Mouse (Mus musculus) brain, embryonic 14.5 days (tissue): Measurements from ENCODE around the gene Commd1. TPM values are rescaled to one million over a fixed set of nuclear protein-coding genes. Genes with fewer than 3 reads are reported as not detected.

Experiments
- DNase-seq: peaks from one replicate; pipeline ENCODE4 v3.0.0-alpha.2; 2011; ENCODE audit warnings: low read depth
- CTCF ChIP-seq: fragments of 200-500 bp; IDR thresholded peaks from 2 replicates; pipeline ENCODE4 v1.5.1; 2012; ENCODE audit warnings: inconsistent platforms, mild to moderate bottlenecking, moderate library complexity, borderline replicate concordance; ENCODE audit not compliant: insufficient read depth, insufficient read length; ENCODE audit errors: extremely low read depth
- POLR2A ChIP-seq: fragments of 200-500 bp; IDR thresholded peaks from 2 replicates; pipeline ENCODE4 v1.6.1; 2012; ENCODE audit warnings: mild to moderate bottlenecking, inconsistent platforms, borderline replicate concordance; ENCODE audit not compliant: poor library complexity, insufficient read depth, insufficient read length, severe bottlenecking; ENCODE audit errors: extremely low read depth
- polyA plus RNA-seq: library from polyadenylated mRNA; depleted of rRNA; stranded (reverse); fragments of >200 nt; gene quantifications from 2 replicates; pipeline ENCODE4 v1.2.3, GENCODE M21; 2012

Gene Commd1
- polyA plus RNA-seq, 1 experiment = 57.5 TPM

DNA sequence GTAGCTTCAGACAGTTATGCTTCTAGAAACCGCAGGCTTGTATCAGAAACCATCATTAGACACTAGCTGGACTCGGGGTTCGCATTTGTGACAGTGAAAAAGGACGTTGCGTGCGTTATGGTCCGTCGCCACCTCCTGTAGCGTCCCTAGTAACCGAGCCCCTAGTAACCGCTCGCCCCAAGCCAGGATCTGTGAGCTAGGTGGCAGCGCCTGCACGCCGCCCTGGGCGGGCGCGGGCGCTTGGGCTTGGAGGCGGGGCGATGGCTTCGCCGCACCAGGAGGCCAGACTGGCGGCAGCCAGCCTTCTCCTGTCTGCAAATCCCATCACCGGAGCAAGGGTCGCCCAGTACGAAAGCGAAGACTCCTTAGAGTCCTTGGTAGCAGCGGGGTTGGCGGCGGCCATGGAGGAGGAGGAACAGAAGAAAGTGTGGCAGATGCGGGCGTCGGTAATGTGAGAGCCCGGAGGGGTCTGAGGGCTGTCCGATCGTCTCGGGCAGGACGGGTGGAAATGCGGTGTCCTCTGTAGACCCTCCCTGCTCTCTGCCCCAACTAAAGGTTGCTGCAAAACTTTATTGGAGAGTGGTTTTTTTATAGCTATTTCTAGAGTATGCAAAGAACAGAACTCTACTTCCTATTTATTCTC lies 26.1 kb upstream of the Commd1 start:
- DNase-seq = peak; percentile 96
- TF ChIP-seq POLR2A (peak; percentile 53; the same call in 1 of the 2 replicates), CTCF (no peak)

GRCm38 (mm10) chr11:23007481-23008180 lies 25.4 kb upstream of the Commd1 start, which contains the start of gene Fam161a:
TSS of gene Fam161a (plus strand) at chr11:23007531.
- DNase-seq = peak; percentile 98
- TF ChIP-seq POLR2A (peak; percentile 22; the same call in 1 of the 2 replicates), CTCF (no peak)

DNA sequence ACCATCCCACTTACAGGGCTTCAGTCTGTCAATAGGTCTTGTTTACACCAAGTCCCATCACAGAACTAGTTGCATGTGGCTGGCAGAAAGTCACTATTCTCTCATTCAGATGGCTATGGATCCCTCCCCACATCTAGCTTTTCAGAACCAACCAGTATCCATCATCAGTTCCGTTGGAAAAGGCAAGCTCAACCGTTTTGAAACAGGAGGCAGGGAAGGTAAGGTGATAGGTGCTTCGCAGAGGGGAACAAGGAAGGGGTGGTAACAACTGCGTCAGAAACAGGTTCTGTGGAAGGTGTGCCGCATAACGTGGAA lies 24.9 kb upstream of the Commd1 start:
- no peak for TF ChIP-seq CTCF
- no peak for TF ChIP-seq POLR2A
- DNase-seq = no peak

DNA sequence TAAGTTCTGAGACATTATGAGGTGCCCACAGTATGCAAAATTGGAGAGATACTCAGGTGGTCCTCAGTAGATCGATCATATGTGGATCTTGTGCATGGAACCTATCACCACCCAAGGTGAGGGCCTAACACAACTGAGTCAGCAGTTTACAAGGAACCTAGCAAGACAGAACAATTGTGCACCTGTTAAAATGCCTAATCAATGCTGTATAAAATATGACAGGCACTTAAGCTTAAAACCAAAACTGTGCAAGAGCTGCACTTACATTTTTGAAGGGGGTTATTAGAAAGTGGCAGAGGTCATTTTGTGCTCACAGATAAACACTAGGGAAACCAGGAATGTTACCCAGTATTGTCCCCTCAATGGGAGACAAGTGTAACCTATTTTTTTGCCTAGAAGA lies 23.1 kb upstream of the Commd1 start:
- no peak for TF ChIP-seq POLR2A
- no peak for TF ChIP-seq CTCF
- no peak for DNase-seq

- DNase-seq = no peak
- TF ChIP-seq POLR2A = no peak
- TF ChIP-seq CTCF = no peak
These were observed 16.1 kb upstream of the Commd1 start for GRCm38 (mm10) chr11:22998308-22998707.

DNA sequence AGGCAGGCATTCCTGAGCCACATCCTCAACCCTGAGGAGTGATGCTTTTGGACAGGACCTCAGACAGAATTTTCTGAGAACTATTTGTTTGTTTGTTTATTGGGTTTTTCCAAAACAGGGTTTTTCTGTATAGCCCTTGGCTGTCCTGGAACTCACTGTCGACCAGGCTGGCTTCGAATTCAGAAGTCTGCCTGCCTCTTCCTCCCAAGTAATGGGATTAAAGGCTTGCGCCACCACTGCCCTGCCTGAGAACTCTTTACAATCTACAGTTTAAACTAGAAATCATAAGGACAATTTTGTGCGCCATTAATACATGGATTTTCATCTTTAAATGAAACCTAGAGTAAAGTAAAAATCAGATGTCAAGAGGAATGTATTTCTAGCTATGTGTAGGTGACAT lies 13.3 kb upstream of the Commd1 start:
- TF ChIP-seq CTCF (no peak), POLR2A (no peak)
- no peak for DNase-seq

DNA sequence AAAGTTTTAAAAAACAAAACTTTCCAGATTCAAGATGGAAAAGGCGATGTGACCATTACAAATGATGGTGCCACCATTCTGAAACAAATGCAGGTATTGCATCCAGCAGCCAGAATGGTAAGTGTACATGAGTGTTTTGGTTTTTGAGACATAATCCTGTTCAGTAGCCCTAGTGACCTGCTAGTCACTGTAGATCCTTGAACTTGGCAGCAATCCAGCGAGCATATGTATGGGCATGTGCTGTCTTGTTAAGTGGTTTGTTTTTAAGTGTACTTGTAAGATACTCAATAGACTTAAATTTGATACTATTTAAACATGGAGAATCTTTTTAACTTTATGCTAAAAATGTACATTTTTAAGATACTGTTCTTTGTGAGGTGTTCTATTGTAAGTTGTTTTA lies 12.1 kb upstream of the Commd1 start:
- TF ChIP-seq CTCF (no peak), POLR2A (no peak)
- DNase-seq = peak; percentile 37

- DNase-seq = no peak
These were observed 9.1 kb upstream of the Commd1 start for GRCm38 (mm10) chr11:22991218-22991835.

GRCm38 (mm10) chr11:22990393-22991126 lies 8.4 kb upstream of the Commd1 start, which contains the start of gene Cct4:
TSS of gene Cct4 (plus strand) at chr11:22990519.
- peak; percentile 98 for DNase-seq
- TF ChIP-seq CTCF = no peak
- TF ChIP-seq POLR2A = peak; percentile 87

More at GRCm38 (mm10) chr11:22991218-22991835, 9.1 kb upstream of the Commd1 start:
- no peak for TF ChIP-seq CTCF
- no peak for TF ChIP-seq POLR2A

DNA sequence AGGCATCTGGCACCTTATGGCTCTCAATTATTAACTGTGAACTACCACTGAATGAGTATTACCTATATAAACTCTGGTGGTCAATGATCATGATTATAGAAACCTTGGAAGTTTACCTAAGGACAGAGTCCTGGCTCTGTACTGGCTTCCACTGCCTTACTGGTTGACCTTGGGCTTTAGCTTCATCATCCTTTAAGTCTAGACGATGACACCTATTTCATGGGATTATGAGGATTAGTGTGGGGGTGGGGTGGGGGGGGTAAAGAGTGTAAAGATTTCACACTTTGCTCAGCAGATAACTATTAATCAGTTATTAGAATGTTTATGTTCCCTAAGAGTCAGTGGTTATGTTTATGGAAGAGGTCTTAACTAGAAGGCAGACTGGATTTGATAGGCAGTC lies 7.6 kb upstream of the Commd1 start:
- TF ChIP-seq POLR2A = no peak
- TF ChIP-seq CTCF = no peak
- no peak for DNase-seq

GRCm38 (mm10) chr11:22987357-22987756 lies 5.2 kb upstream of the Commd1 start:
- peak; percentile 82 for DNase-seq
- TF ChIP-seq POLR2A (no peak), CTCF (peak; percentile 79)
